Mouse (Mus musculus) skeletal muscle tissue, adult 2 months (tissue): ENCODE data around the gene Tbrg4.
"Not testable (repeated sequence)": the region's sequence is repeated elsewhere in the genome, so short reads cannot be mapped to it uniquely, and the experiment has no call there.

Source experiments
- DNase-seq: peaks from one replicate; pipeline ENCODE4 v3.0.0-alpha.2; 2012; ENCODE audit warnings: low read depth, low spot score

The Tbrg4 gene

GRCm38 (mm10) chr11:6625478-6626387 lies at the start of gene Tbrg4:
Gene Tbrg4 (minus strand): TSS chr11:6626067.
- DNase-seq: peak; percentile 94

- no peak for DNase-seq
Measured at GRCm38 (mm10) chr11:6675402-6675801, 49.5 kb upstream of the Tbrg4 start.

GRCm38 (mm10) chr11:6674701-6675100 lies 48.8 kb upstream of the Tbrg4 start:
- DNase-seq: no peak

GRCm38 (mm10) chr11:6670826-6671225 lies 45.0 kb upstream of the Tbrg4 start:
- DNase-seq: no peak

GRCm38 (mm10) chr11:6670044-6670443 lies 44.2 kb upstream of the Tbrg4 start:
- no peak for DNase-seq

- no peak for DNase-seq
Measured at GRCm38 (mm10) chr11:6669041-6669440, 43.2 kb upstream of the Tbrg4 start.

- DNase-seq: no peak
Measured at GRCm38 (mm10) chr11:6666634-6667033, 40.8 kb upstream of the Tbrg4 start.

GRCm38 (mm10) chr11:6661206-6661605 lies 35.3 kb upstream of the Tbrg4 start:
- no peak for DNase-seq

- no peak for DNase-seq
Measured at GRCm38 (mm10) chr11:6658271-6658670, 32.4 kb upstream of the Tbrg4 start, which contains the start of gene Ramp3. Gene Ramp3 (plus strand): TSS chr11:6658521.

GRCm38 (mm10) chr11:6654903-6655302 lies 29.0 kb upstream of the Tbrg4 start:
- DNase-seq: peak; percentile 73

- DNase-seq: not testable (repeated sequence)
Measured at GRCm38 (mm10) chr11:6652978-6653377, 27.1 kb upstream of the Tbrg4 start.

- no peak for DNase-seq
Measured at GRCm38 (mm10) chr11:6650519-6650918, 24.7 kb upstream of the Tbrg4 start.

GRCm38 (mm10) chr11:6647831-6648724 lies 22.2 kb upstream of the Tbrg4 start:
- no peak for DNase-seq

- no peak for DNase-seq
Measured at GRCm38 (mm10) chr11:6644566-6644965, 18.7 kb upstream of the Tbrg4 start.

- no peak for DNase-seq
Measured at GRCm38 (mm10) chr11:6639072-6639471, 13.2 kb upstream of the Tbrg4 start.

GRCm38 (mm10) chr11:6638537-6638936 lies 12.7 kb upstream of the Tbrg4 start, which contains the start of gene Wap:
Gene Wap (minus strand): TSS chr11:6638637.
- no peak for DNase-seq

- no peak for DNase-seq
Measured at GRCm38 (mm10) chr11:6636150-6636549, 10.3 kb upstream of the Tbrg4 start.

- DNase-seq: no peak
Measured at GRCm38 (mm10) chr11:6629655-6630054, 3.8 kb upstream of the Tbrg4 start.

GRCm38 (mm10) chr11:6628568-6628967 lies 2.7 kb upstream of the Tbrg4 start:
- no peak for DNase-seq

- DNase-seq: no peak
Measured at GRCm38 (mm10) chr11:6627731-6628130, 1.9 kb upstream of the Tbrg4 start.

- DNase-seq: no peak
Measured at GRCm38 (mm10) chr11:6626388-6626772, 513 bp upstream of the Tbrg4 start.
